Mouse (Mus musculus) liver, embryonic 11.5 days (tissue): ENCODE data around the gene Ces2c. TPM values are rescaled to one million over a fixed set of nuclear protein-coding genes. Genes with fewer than 3 reads are reported as not detected.
"Not testable (repeated sequence)": the region's sequence is repeated elsewhere in the genome, so short reads cannot be mapped to it uniquely, and the experiment has no call there.

ENCODE experiments used
- ATAC-seq: fragments of 200-750 bp; cut with Nextera tagmentation; replicated peaks from 2 replicates; pipeline ENCODE4 v1.8.0; 2017; ENCODE audit warnings: moderate number of reproducible peaks, mild to moderate bottlenecking, moderate TSS enrichment, moderate library complexity; ENCODE audit not compliant: low FRiP score
- DNase-seq: peaks from one replicate; pipeline ENCODE4 v3.0.0-alpha.2; 2017; ENCODE audit warnings: low spot score
- H3K27ac ChIP-seq: fragments of 300-500 bp; sonication (generic); 2 replicates; pipeline ENCODE4 v1.5.1; 2014; ENCODE audit warnings: mild to moderate bottlenecking, low read depth, low read length, control low read depth
- H3K27me3 ChIP-seq: fragments of 300-500 bp; sonication (generic); replicated peaks from 2 replicates; pipeline ENCODE4 v1.6.1; 2014; ENCODE audit warnings: low read length, mixed read lengths; ENCODE audit not compliant: control insufficient read depth, insufficient read depth
- H3K36me3 ChIP-seq: fragments of 300-500 bp; sonication (generic); 2 replicates; pipeline ENCODE4 v1.6.1; 2014; ENCODE audit warnings: mild to moderate bottlenecking, low read length, moderate library complexity, mixed read lengths; ENCODE audit not compliant: control insufficient read depth, insufficient read depth
- H3K4me1 ChIP-seq: fragments of 300-500 bp; sonication (generic); replicated peaks from 2 replicates; pipeline ENCODE4 v1.6.1; 2014; ENCODE audit warnings: low read length, mixed read lengths; ENCODE audit not compliant: control insufficient read depth, insufficient read depth
- H3K4me2 ChIP-seq: fragments of 300-500 bp; sonication (generic); 2 replicates; pipeline ENCODE4 v1.6.1; 2014; ENCODE audit warnings: mild to moderate bottlenecking, control low read depth, moderate library complexity
- H3K4me3 ChIP-seq: fragments of 300-500 bp; sonication (generic); 2 replicates; pipeline ENCODE4 v1.5.1; 2014; ENCODE audit warnings: low read depth, low read length, control low read depth
- H3K9ac ChIP-seq: fragments of 300-500 bp; sonication (generic); 2 replicates; pipeline ENCODE4 v1.6.1; 2014; ENCODE audit warnings: low read depth, low read length, control low read depth
- H3K9me3 ChIP-seq: fragments of 300-500 bp; sonication (generic); 2 replicates; pipeline ENCODE4 v1.6.1; 2016; ENCODE audit warnings: low read length, inconsistent platforms, mixed read lengths; ENCODE audit not compliant: control insufficient read depth
- WGBS: fragments of 180-500 bp; shearing (Covaris S2); extraction: QIAGEN DNeasy Blood & Tissue Kit; methylation state at CpG from one replicate; pipeline ENCODE4 v1.1.7; 2014; 5-methylcytosine and 5-hydroxymethylcytosine counted together
- polyA plus RNA-seq: library from polyadenylated mRNA; unstranded; fragments of >200 nt; fragmentation: Nextera tagmentation; extraction: Ambion mirVana; gene quantifications from 2 replicates; pipeline ENCODE4 v1.2.1, GENCODE M21; 2014

Ces2c gene
- polyA plus RNA-seq, 1 experiment from 2014 or later = not detected

- Histone ChIP-seq H3K36me3 (no peaks in the 10 kb centered on the region), H3K9ac (no peak overlapping the region), H3K27ac (no peak overlapping the region), H3K27me3 (no peaks in the 10 kb centered on the region), H3K4me3 (no peak overlapping the region), H3K4me1 (no peaks in the 10 kb centered on the region), H3K4me2 (no peak overlapping the region), H3K9me3 (no peaks in the 10 kb centered on the region)
- no peak for ATAC-seq
- no peak for DNase-seq
- 65% methylated on average over 3 of the region's 3 CpGs for WGBS
Measured at GRCm38 (mm10) chr8:104841360-104842078, 5.3 kb upstream of the Ces2c start.

- DNase-seq (no peak), ATAC-seq (no peak)
- Histone ChIP-seq H3K9me3 (no peaks in the 10 kb centered on the region), H3K27ac (no peak overlapping the region), H3K4me3 (no peak overlapping the region), H3K4me1 (no peaks in the 10 kb centered on the region), H3K4me2 (no peak overlapping the region), H3K36me3 (no peaks in the 10 kb centered on the region), H3K9ac (no peak overlapping the region), H3K27me3 (no peaks in the 10 kb centered on the region)
- 60% methylated on average over 4 of the region's 4 CpGs for WGBS
Measured at GRCm38 (mm10) chr8:104847741-104848462, 1.0 kb downstream of the Ces2c start.

GRCm38 (mm10) chr8:104866844-104867531 is 20.1 kb downstream of the Ces2c start:
- H3K36me3 ChIP-seq, H3K27ac ChIP-seq, DNase-seq, H3K27me3 ChIP-seq, ATAC-seq, H3K4me3 ChIP-seq, H3K9me3 ChIP-seq, H3K4me1 ChIP-seq, H3K9ac ChIP-seq, H3K4me2 ChIP-seq: not testable (repeated sequence)
- no CpG with 5 or more reads among the region's 4 CpGs for WGBS

- not testable (repeated sequence) for ATAC-seq, H3K27me3 ChIP-seq, H3K9me3 ChIP-seq, DNase-seq, H3K9ac ChIP-seq, H3K4me3 ChIP-seq, H3K27ac ChIP-seq, H3K36me3 ChIP-seq, H3K4me1 ChIP-seq, H3K4me2 ChIP-seq
- no CpG with 5 or more reads among the region's 2 CpGs for WGBS
Measured at GRCm38 (mm10) chr8:104868876-104869275, 22.0 kb downstream of the Ces2c start.

- H3K9ac ChIP-seq, H3K27me3 ChIP-seq, H3K36me3 ChIP-seq, H3K4me3 ChIP-seq, H3K27ac ChIP-seq, H3K4me1 ChIP-seq, ATAC-seq, H3K4me2 ChIP-seq, DNase-seq, H3K9me3 ChIP-seq: not testable (repeated sequence)
- no CpG with 5 or more reads among the region's 4 CpGs for WGBS
Measured at GRCm38 (mm10) chr8:104886223-104886926, 39.5 kb downstream of the Ces2c start.

- Histone ChIP-seq H3K4me1 (no peaks in the 10 kb centered on the region), H3K9me3 (no peaks in the 10 kb centered on the region), H3K9ac (no peak overlapping the region), H3K4me3 (no peak overlapping the region), H3K36me3 (no peaks in the 10 kb centered on the region), H3K27ac (no peak overlapping the region), H3K4me2 (no peak overlapping the region), H3K27me3 (no peaks in the 10 kb centered on the region)
- 78% methylated on average over 2 of the region's 2 CpGs for WGBS
- no peak for ATAC-seq
- DNase-seq = no peak
Measured at GRCm38 (mm10) chr8:104901746-104902145, 54.9 kb downstream of the Ces2c start.

Other genes with a start within 250 kb of the Ces2c start
- 0.18 and 0.34 TPM in 2 replicates for gene Cdh16, start 222.7 kb upstream of the Ces2c start, polyA plus RNA-seq
- gene Rrad, start 215.7 kb upstream of the Ces2c start, polyA plus RNA-seq = 1.6 and 4.1 TPM in 2 replicates
- gene Ciao2b, start 205.1 kb upstream of the Ces2c start, polyA plus RNA-seq = 93.1 and 94.0 TPM in 2 replicates
- gene Ces2a, start 113.1 kb upstream of the Ces2c start, polyA plus RNA-seq = 2.0 and 2.3 TPM in 2 replicates
- gene Ces2b, start 15.5 kb upstream of the Ces2c start, polyA plus RNA-seq = not detected in 2 replicates
- gene Ces2e, start 79.2 kb downstream of the Ces2c start, polyA plus RNA-seq = 0.17 TPM in 1 of 2 replicates, not detected in the other
- not detected in 2 replicates for gene Ces2f, start 100.3 kb downstream of the Ces2c start, polyA plus RNA-seq
- 7.1 and 7.7 TPM in 2 replicates for gene Ces2g, start 114.7 kb downstream of the Ces2c start, polyA plus RNA-seq
- gene Ces2h, start 153.8 kb downstream of the Ces2c start, polyA plus RNA-seq = not detected in 2 replicates
- not detected in 2 replicates for gene Ces3a, start 201.5 kb downstream of the Ces2c start, polyA plus RNA-seq
- gene Ces3b, start 236.7 kb downstream of the Ces2c start, polyA plus RNA-seq = not detected in 2 replicates